Mouse (Mus musculus) MEL (cell line): Measurements from ENCODE around the gene Acvr1b. TPM values are rescaled to one million over a fixed set of nuclear protein-coding genes. Genes with fewer than 3 reads are reported as not detected.
A peak's percentile ranks its signal among the peaks of the same experiment; 100 is the strongest.

ENCODE experiments used
- DNase-seq: peaks from one replicate; pipeline ENCODE4 v3.0.0; 2011; ENCODE audit warnings: low read depth, low spot score
- H3K27ac ChIP-seq: 2 replicates; pipeline ENCODE4 v1.5.1; 2012; ENCODE audit warnings: low read depth, mild to moderate bottlenecking, control low read depth, low read length, moderate library complexity; ENCODE audit not compliant: control insufficient read depth
- H3K27me3 ChIP-seq, 2 experiments: fragments of 150-350 bp in 1 of 2; sonication (generic) in 1 of 2; 2 replicates each; pipeline ENCODE4 v1.6.1; 2012; ENCODE audit warnings: low read length in 2 of 2, mild to moderate bottlenecking in 2 of 2, improper control_type of control experiment in 1 of 2, moderate library complexity in 1 of 2; ENCODE audit not compliant: insufficient read depth in 2 of 2, control insufficient read depth in 1 of 2
- H3K36me3 ChIP-seq, 2 experiments: 2 replicates each; pipeline ENCODE4 v1.6.1; 2012 to 2014; ENCODE audit warnings: low read length in 2 of 2, improper control_type of control experiment in 1 of 2, inconsistent platforms in 1 of 2, mild to moderate bottlenecking in 1 of 2; ENCODE audit not compliant: insufficient read depth in 2 of 2, control insufficient read depth in 1 of 2
- H3K4me1 ChIP-seq, 2 experiments: fragments of 150-350 bp in 1 of 2; sonication (generic) in 1 of 2; 2 replicates each; pipeline ENCODE4 v1.6.1; 2012; ENCODE audit warnings: low read length in 2 of 2, improper control_type of control experiment in 1 of 2, mild to moderate bottlenecking in 1 of 2; ENCODE audit not compliant: insufficient read depth in 2 of 2, control insufficient read depth in 1 of 2
- H3K4me3 ChIP-seq, 2 experiments: fragments of 150-350 bp in 1 of 2; sonication (generic) in 1 of 2; 2 replicates each; pipeline ENCODE4 v1.5.1; 2012; ENCODE audit warnings: low read depth in 2 of 2, low read length in 2 of 2, mild to moderate bottlenecking in 2 of 2, moderate library complexity in 2 of 2, control low read depth in 1 of 2, improper control_type of control experiment in 1 of 2; ENCODE audit not compliant: control insufficient read depth in 1 of 2, insufficient read depth in 1 of 2
- H3K79me2 ChIP-seq: 2 replicates; pipeline ENCODE4 v1.6.1; 2012; ENCODE audit warnings: mild to moderate bottlenecking, low read length, moderate library complexity; ENCODE audit not compliant: control insufficient read depth, poor library complexity, insufficient read depth
- H3K9ac ChIP-seq: 2 replicates; pipeline ENCODE4 v1.6.1; 2012; ENCODE audit warnings: low read depth, mild to moderate bottlenecking, control low read depth, low read length, moderate library complexity; ENCODE audit not compliant: control insufficient read depth, poor library complexity, severe bottlenecking
- H3K9me3 ChIP-seq: fragments of 150-350 bp; sonication (generic); replicated peaks from 2 replicates; pipeline ENCODE4 v1.6.1; 2012; ENCODE audit warnings: mild to moderate bottlenecking, low read length, improper control_type of control experiment, moderate library complexity; ENCODE audit not compliant: insufficient read depth
- BHLHE40 ChIP-seq: IDR thresholded peaks from 2 replicates; pipeline ENCODE4 v1.6.1; 2012; ENCODE audit warnings: low read depth, mild to moderate bottlenecking, inconsistent platforms, low read length, improper control_type of control experiment, borderline replicate concordance
- CHD1 ChIP-seq: IDR thresholded peaks from 2 replicates; pipeline ENCODE4 v1.6.1; 2012; ENCODE audit warnings: low read depth, mild to moderate bottlenecking, inconsistent platforms, low read length, improper control_type of control experiment
- CTCF ChIP-seq, 3 experiments: IDR thresholded peaks in 2 of 3; conservative IDR thresholded peaks in 1 of 3; 2 replicates each; pipeline ENCODE4 v1.5.1; 2011 to 2012; ENCODE audit warnings: low read length in 3 of 3, low read depth in 2 of 3, mild to moderate bottlenecking in 2 of 3, improper control_type of control experiment in 1 of 3, inconsistent platforms in 1 of 3, mixed read lengths in 1 of 3, moderate library complexity in 1 of 3; ENCODE audit not compliant: control insufficient read depth in 1 of 3, insufficient read depth in 1 of 3, poor library complexity in 1 of 3, severe bottlenecking in 1 of 3
- E2F4 ChIP-seq: IDR thresholded peaks from 2 replicates; pipeline ENCODE4 v1.6.1; 2011; ENCODE audit warnings: low read depth, low read length, improper control_type of control experiment, borderline replicate concordance
- ELF1 ChIP-seq: IDR thresholded peaks from 2 replicates; pipeline ENCODE4 v1.6.1; 2014; ENCODE audit warnings: low read depth, mild to moderate bottlenecking, inconsistent platforms, low read length, improper control_type of control experiment, moderate library complexity
- EP300 ChIP-seq, 2 experiments: IDR thresholded peaks; 2 replicates each; pipeline ENCODE4 v1.6.1; 2011; ENCODE audit warnings: improper control_type of control experiment in 2 of 2, low read length in 2 of 2, low read depth in 1 of 2, mild to moderate bottlenecking in 1 of 2
- ETS1 ChIP-seq: IDR thresholded peaks from 2 replicates; pipeline ENCODE4 v1.6.1; 2012; ENCODE audit warnings: low read depth, mild to moderate bottlenecking, inconsistent platforms, low read length, improper control_type of control experiment, moderate library complexity
- GABPA ChIP-seq: IDR thresholded peaks from 2 replicates; pipeline ENCODE4 v1.6.1; 2012; ENCODE audit warnings: low read depth, mild to moderate bottlenecking, inconsistent platforms, low read length, improper control_type of control experiment, moderate library complexity
- GATA1 ChIP-seq: IDR thresholded peaks from 2 replicates; pipeline ENCODE4 v1.6.1; 2011; ENCODE audit warnings: low read depth, low read length, improper control_type of control experiment
- HCFC1 ChIP-seq: IDR thresholded peaks from 2 replicates; pipeline ENCODE4 v1.6.1; 2012; ENCODE audit warnings: low read depth, mild to moderate bottlenecking, inconsistent platforms, low read length, improper control_type of control experiment, moderate library complexity
- JUND ChIP-seq: IDR thresholded peaks from 2 replicates; pipeline ENCODE4 v1.6.1; 2011; ENCODE audit warnings: low read depth, mild to moderate bottlenecking, improper control_type of control experiment, low read length
- KAT2A ChIP-seq: conservative IDR thresholded peaks from 2 replicates; pipeline ENCODE4 v1.6.1; 2012; ENCODE audit warnings: low read depth, low read length, improper control_type of control experiment, inconsistent platforms
- MAFK ChIP-seq: IDR thresholded peaks from 2 replicates; pipeline ENCODE4 v1.6.1; 2011; ENCODE audit warnings: low read depth, mild to moderate bottlenecking, low read length, improper control_type of control experiment, borderline replicate concordance
- MAX ChIP-seq: IDR thresholded peaks from 2 replicates; pipeline ENCODE4 v1.6.1; 2011; ENCODE audit warnings: low read length, improper control_type of control experiment
- MAZ ChIP-seq: IDR thresholded peaks from 2 replicates; pipeline ENCODE4 v1.6.1; 2012; ENCODE audit warnings: low read depth, mild to moderate bottlenecking, inconsistent platforms, low read length, improper control_type of control experiment
- MXI1 ChIP-seq: IDR thresholded peaks from 2 replicates; pipeline ENCODE4 v1.6.1; 2011; ENCODE audit warnings: mild to moderate bottlenecking, low read depth, low read length, improper control_type of control experiment
- MYB ChIP-seq: IDR thresholded peaks from 2 replicates; pipeline ENCODE4 v1.6.1; 2011; ENCODE audit warnings: mild to moderate bottlenecking, low read depth, low read length, improper control_type of control experiment
- MYC ChIP-seq: IDR thresholded peaks from 2 replicates; pipeline ENCODE4 v1.6.1; 2011; ENCODE audit warnings: low read depth, mild to moderate bottlenecking, low read length, improper control_type of control experiment, moderate library complexity
- NELFE ChIP-seq: IDR thresholded peaks from 2 replicates; pipeline ENCODE4 v1.6.1; 2011; ENCODE audit warnings: low read depth, low read length, improper control_type of control experiment
- NRF1 ChIP-seq: IDR thresholded peaks from 2 replicates; pipeline ENCODE4 v1.6.1; 2014; ENCODE audit warnings: low read depth, mild to moderate bottlenecking, inconsistent platforms, low read length, improper control_type of control experiment, moderate library complexity; ENCODE audit not compliant: poor library complexity, insufficient read depth, severe bottlenecking
- POLR2A ChIP-seq, 2 experiments: IDR thresholded peaks; 2 replicates each; pipeline ENCODE4 v1.6.1; 2011 to 2012; ENCODE audit warnings: low read length in 2 of 2, mild to moderate bottlenecking in 2 of 2, control low read depth in 1 of 2, improper control_type of control experiment in 1 of 2, low read depth in 1 of 2, moderate library complexity in 1 of 2; ENCODE audit not compliant: control insufficient read depth in 1 of 2, insufficient read depth in 1 of 2, poor library complexity in 1 of 2
- POLR2AphosphoS2 ChIP-seq: IDR thresholded peaks from 2 replicates; pipeline ENCODE4 v1.6.1; 2011; ENCODE audit warnings: low read length, improper control_type of control experiment
- POLR2AphosphoS5 ChIP-seq: IDR thresholded peaks from 2 replicates; pipeline ENCODE4 v1.6.1; 2012; ENCODE audit warnings: low read depth, borderline replicate concordance, mild to moderate bottlenecking, inconsistent platforms, low read length, moderate library complexity, mixed read lengths
- RAD21 ChIP-seq: IDR thresholded peaks from 2 replicates; pipeline ENCODE4 v1.6.1; 2011; ENCODE audit warnings: mild to moderate bottlenecking, low read depth, low read length, improper control_type of control experiment
- RCOR1 ChIP-seq: IDR thresholded peaks from 2 replicates; pipeline ENCODE4 v1.6.1; 2012; ENCODE audit warnings: low read depth, mild to moderate bottlenecking, inconsistent platforms, low read length, improper control_type of control experiment
- SMC3 ChIP-seq: IDR thresholded peaks from 2 replicates; pipeline ENCODE4 v1.6.1; 2011; ENCODE audit warnings: low read depth, low read length, improper control_type of control experiment
- TAL1 ChIP-seq: IDR thresholded peaks from 2 replicates; pipeline ENCODE4 v1.6.1; 2012; ENCODE audit warnings: mild to moderate bottlenecking, inconsistent platforms, low read length, moderate library complexity, mixed read lengths
- TBP ChIP-seq: IDR thresholded peaks from 2 replicates; pipeline ENCODE4 v1.8.0; 2011; ENCODE audit warnings: low read depth, low read length, improper control_type of control experiment
- TCF12 ChIP-seq: IDR thresholded peaks from 2 replicates; pipeline ENCODE4 v1.6.1; 2014; ENCODE audit warnings: low read depth, mild to moderate bottlenecking, inconsistent platforms, low read length, improper control_type of control experiment, moderate library complexity
- UBTF ChIP-seq: IDR thresholded peaks from 2 replicates; pipeline ENCODE4 v1.6.1; 2012; ENCODE audit warnings: low read depth, mild to moderate bottlenecking, inconsistent platforms, low read length, improper control_type of control experiment, moderate library complexity, borderline replicate concordance; ENCODE audit not compliant: insufficient read depth
- USF1 ChIP-seq: IDR thresholded peaks from 2 replicates; pipeline ENCODE4 v1.6.1; 2014; ENCODE audit warnings: low read depth, mild to moderate bottlenecking, inconsistent platforms, low read length, improper control_type of control experiment, moderate library complexity
- USF2 ChIP-seq, 2 experiments: IDR thresholded peaks; 2 replicates each; pipeline ENCODE4 v1.6.1; 2011 to 2012; ENCODE audit warnings: improper control_type of control experiment in 2 of 2, low read length in 2 of 2, borderline replicate concordance in 1 of 2, inconsistent platforms in 1 of 2, low read depth in 1 of 2, mild to moderate bottlenecking in 1 of 2; ENCODE audit not compliant: insufficient read depth in 1 of 2
- ZC3H11A ChIP-seq: IDR thresholded peaks from 2 replicates; pipeline ENCODE4 v1.6.1; 2012; ENCODE audit warnings: low read depth, mild to moderate bottlenecking, inconsistent platforms, low read length, improper control_type of control experiment
- ZKSCAN1 ChIP-seq: IDR thresholded peaks from 2 replicates; pipeline ENCODE4 v1.6.1; 2012; ENCODE audit warnings: low read depth, mild to moderate bottlenecking, inconsistent platforms, low read length, improper control_type of control experiment, moderate library complexity
- ZMIZ1 ChIP-seq: IDR thresholded peaks from 2 replicates; pipeline ENCODE4 v1.6.1; 2012; ENCODE audit warnings: low read depth, mild to moderate bottlenecking, inconsistent platforms, low read length, improper control_type of control experiment, moderate library complexity
- ZNF384 ChIP-seq: IDR thresholded peaks from 2 replicates; pipeline ENCODE4 v1.6.1; 2012; ENCODE audit warnings: low read depth, mild to moderate bottlenecking, inconsistent platforms, low read length, improper control_type of control experiment
- polyA plus RNA-seq, 2 experiments: library from polyadenylated mRNA; stranded (reverse) in 1 of 2; unstranded in 1 of 2; fragments of >175 nt in 1 of 2; fragments of >200 nt in 1 of 2; gene quantifications; 2 replicates each; pipeline versions ENCODE4 v1.2.1 to v1.2.4; 2012; ENCODE audit warnings: low replicate concordance in 2 of 2, low read depth in 1 of 2; ENCODE audit not compliant: insufficient read length in 2 of 2, insufficient read depth in 1 of 2, missing spikeins in 1 of 2
- total RNA-seq: library from RNA; depleted of rRNA; stranded (reverse); fragments of 300-350 nt; gene quantifications from 2 replicates; pipeline ENCODE4 v1.2.3, GENCODE M21; 2012

Gene Acvr1b
- total and polyA plus RNA-seq, 3 experiments, result 10.4 to 13.2 TPM; not detected in 1

- H3K9me3 ChIP-seq, result no peaks in the 10 kb centered on the region
- peak overlapping the region; percentile 55 for H3K27ac ChIP-seq
- peak; percentile 88 for DNase-seq
- H3K79me2 ChIP-seq, result 0 out of 2 replicates have a peak, but pooled peaks cover 1% of the 10 kb centered on the region
- H3K4me3 ChIP-seq, result no peak overlapping the region; a peak in 2 of 4 replicates
- H3K36me3 ChIP-seq, result peaks cover 0 to 35% of the 10 kb centered on the region in 2 experiments; a peak in 2 of 4 replicates
- no peaks in the 10 kb centered on the region for H3K27me3 ChIP-seq
- peak overlapping the region; percentile 10 for H3K9ac ChIP-seq
- peaks cover 13 to 43% of the 10 kb centered on the region in 2 experiments for H3K4me1 ChIP-seq
- TF ChIP-seq USF1 (no peak), ZNF384 (no peak), GATA1 (peak; percentile 80), TAL1 (peak; percentile 52), TCF12 (peak; percentile 77), MAX (peak; percentile 79), RAD21 (no peak), BHLHE40 (peak; percentile 40; the same call in 1 of the 2 replicates), UBTF (no peak), HCFC1 (peak; percentile 39; the same call in 1 of the 2 replicates), TBP (no peak), CTCF (IDR thresholded peaks at IDR 0.05 in 2 of 3, conservative IDR thresholded peaks at IDR 0.05 in 1 of 3; ENCODE audit: control insufficient read depth in 1 of 3, insufficient read depth in 1 of 3, low read depth in 2 of 3, low read length in 3 of 3, poor library complexity in 1 of 3, severe bottlenecking in 1 of 3) (no peak), MAZ (peak; percentile 61; the same call in 1 of the 2 replicates), KAT2A (no peak), MYC (peak; percentile 88), ZKSCAN1 (0 out of 2 replicates have a peak, but pooled peaks have one; percentile 26), JUND (no peak), SMC3 (no peak), MAFK (no peak), ETS1 (peak; percentile 90), POLR2AphosphoS2 (no peak), E2F4 (no peak), MXI1 (peak; percentile 94), CHD1 (no peak), ELF1 (no peak), NRF1 (no peak), RCOR1 (no peak), POLR2AphosphoS5 (no peak), MYB (no peak), EP300 (IDR thresholded peaks at IDR 0.05; ENCODE audit: low read depth in 1 of 2, low read length in 2 of 2) (peak; percentile 72 to 79; a peak in 3 of 4 replicates), GABPA (no peak), ZMIZ1 (no peak), USF2 (IDR thresholded peaks at IDR 0.05; ENCODE audit: borderline replicate concordance in 1 of 2, insufficient read depth in 1 of 2, low read depth in 1 of 2, low read length in 2 of 2) (no peak), POLR2A (IDR thresholded peaks at IDR 0.05; ENCODE audit: control insufficient read depth in 1 of 2, insufficient read depth in 1 of 2, low read depth in 1 of 2, low read length in 2 of 2, poor library complexity in 1 of 2) (no peak), ZC3H11A (no peak), NELFE (no peak)
Observed at GRCm38 (mm10) chr15:101191459-101192259, 17.8 kb downstream of the Acvr1b start.
